Mouse (Mus musculus) myocyte (in vitro differentiated cells): Measurements from ENCODE around the gene Rhd.

Experiments
- E2F4 ChIP-seq: IDR thresholded peaks from one replicate; pipeline ENCODE4 v1.6.1; 2011; ENCODE audit warnings: mild to moderate bottlenecking, control low read depth, moderate library complexity; ENCODE audit not compliant: insufficient read depth
- MAX ChIP-seq: IDR thresholded peaks from one replicate; pipeline ENCODE4 v1.6.1; 2011; ENCODE audit warnings: low read depth, mild to moderate bottlenecking, control low read depth
- MYOG ChIP-seq, 3 experiments: IDR thresholded peaks; one replicate each; pipeline ENCODE4 v1.6.1; 2011; ENCODE audit warnings: control low read depth in 2 of 3, low read depth in 2 of 3, mild to moderate bottlenecking in 2 of 3; ENCODE audit not compliant: insufficient read length in 2 of 3, control insufficient read depth in 1 of 3, insufficient read depth in 1 of 3
- POLR2A ChIP-seq: IDR thresholded peaks from one replicate; pipeline ENCODE4 v1.6.1; 2011; ENCODE audit warnings: low read depth, mild to moderate bottlenecking, control low read depth, moderate library complexity; ENCODE audit not compliant: insufficient read length
- POLR2AphosphoS2 ChIP-seq: IDR thresholded peaks from one replicate; pipeline ENCODE4 v1.6.1; 2011; ENCODE audit warnings: low read depth, control low read depth; ENCODE audit not compliant: insufficient read length
- REST ChIP-seq: IDR thresholded peaks from one replicate; pipeline ENCODE4 v1.6.1; 2011; ENCODE audit warnings: mild to moderate bottlenecking, control low read depth, moderate library complexity; ENCODE audit not compliant: insufficient read depth, insufficient read length
- SRF ChIP-seq: IDR thresholded peaks from one replicate; pipeline ENCODE4 v1.6.1; 2011; ENCODE audit warnings: low read depth; ENCODE audit not compliant: control insufficient read depth, insufficient read length
- TCF12 ChIP-seq: IDR thresholded peaks from one replicate; pipeline ENCODE4 v1.6.1; 2011; ENCODE audit warnings: mild to moderate bottlenecking, control low read depth; ENCODE audit not compliant: poor library complexity, insufficient read depth, severe bottlenecking
- TCF3 ChIP-seq: IDR thresholded peaks from one replicate; pipeline ENCODE4 v1.6.1; 2011; ENCODE audit warnings: low read depth, control low read depth; ENCODE audit not compliant: insufficient read length
- USF1 ChIP-seq: IDR thresholded peaks from one replicate; pipeline ENCODE4 v1.6.1; 2011; ENCODE audit warnings: low read depth, mild to moderate bottlenecking, control low read depth, moderate library complexity

GRCm38 (mm10) chr4:134821061-134821460, 43.3 kb upstream of the Rhd start:
- no peak for TF ChIP-seq E2F4
- no peak for TF ChIP-seq MYOG (IDR thresholded peaks at IDR 0.05; ENCODE audit: control insufficient read depth in 1 of 3, insufficient read depth in 1 of 3, insufficient read length in 2 of 3, low read depth in 2 of 3)
- no peak for TF ChIP-seq POLR2A
- no peak for TF ChIP-seq TCF12
- TF ChIP-seq USF1: no peak
- no peak for TF ChIP-seq POLR2AphosphoS2
- TF ChIP-seq SRF: no peak
- no peak for TF ChIP-seq REST
- no peak for TF ChIP-seq TCF3
- no peak for TF ChIP-seq MAX
